Comparison of ENCODE assay signal across 12 mouse cellular contexts in genomic region chr10:8065746-8066145, GRCm38 (mm10).
DNase-seq lines count a peak whose midpoint lies in the region; ATAC-seq and TF ChIP-seq lines count a peak whose summit lies in the region.
"Had no signal": no experiment of that assay in that cellular context is flagged by ENCODE, and none has a peak within 500 bp of the region (broad histone marks: within the 10 kb centered on the region; RNA-seq: fewer than 3 reads in every experiment).

No protein-coding gene starts in this region.

- ATAC-seq in liver, embryonic 16.5 days (ENCODE audit: low read depth) = peak; percentile 67

- DNase-seq in kidney, adult 2 months = peak; percentile 20
- no peak for DNase-seq in kidney, adult 8-10 months
- DNase-seq in brain, adult 2 months (ENCODE audit: low read depth, low spot score) = peak; percentile 40
- DNase-seq in spleen, postnatal 4 days (ENCODE audit: low spot score in 2 of 2) = peak; percentile 39 to 60
- no peak for DNase-seq in urinary bladder, postnatal 25 days (ENCODE audit: low spot score)
- no peak for DNase-seq in adrenal gland, adult 2 months
- no peak for DNase-seq in retina, postnatal 1 day
- DNase-seq: cerebellum, adult 11-12 months; kidney, postnatal 10 days had no signal

- no peaks in the 10 kb centered on the region for H3K4me1 ChIP-seq in kidney, adult 2 months (ENCODE audit: control insufficient read depth, insufficient read depth, low read length)
- H3K4me1 ChIP-seq in liver, embryonic 16.5 days (ENCODE audit: control insufficient read depth, low read depth, low read length) = peaks cover 7% of the 10 kb centered on the region
- H3K4me1 ChIP-seq: midbrain, embryonic 12.5 days; stomach, embryonic 15.5 days had no signal

- TF ChIP-seq POLR2A in kidney, adult 2 months (IDR thresholded peaks at IDR 0.05; ENCODE audit: low read depth, low read length) = no peak

- H3K4me2 ChIP-seq in liver, embryonic 16.5 days (ENCODE audit: low read depth, low read length) = no peak overlapping the region
- H3K4me2 ChIP-seq: midbrain, embryonic 12.5 days; stomach, embryonic 15.5 days had no signal

- no peaks in the 10 kb centered on the region for H3K36me3 ChIP-seq in kidney, adult 2 months (ENCODE audit: control insufficient read depth, insufficient read depth, low read length)
- H3K36me3 ChIP-seq in liver, embryonic 16.5 days (ENCODE audit: control insufficient read depth, insufficient read depth) = no peaks in the 10 kb centered on the region
- H3K36me3 ChIP-seq: midbrain, embryonic 12.5 days; stomach, embryonic 15.5 days had no signal

- no peaks in the 10 kb centered on the region for H3K9me3 ChIP-seq in liver, embryonic 16.5 days (replicated peaks; ENCODE audit: control insufficient read depth, low read length)
- H3K9me3 ChIP-seq: midbrain, embryonic 12.5 days; stomach, embryonic 15.5 days had no signal

- no peak overlapping the region for H3K4me3 ChIP-seq in kidney, adult 2 months (ENCODE audit: insufficient read depth, low read depth, low read length)
- H3K4me3 ChIP-seq in liver, embryonic 16.5 days (ENCODE audit: low read depth, low read length) = no peak overlapping the region
- H3K4me3 ChIP-seq: midbrain, embryonic 12.5 days; stomach, embryonic 15.5 days had no signal

- H3K9ac ChIP-seq in liver, embryonic 16.5 days (ENCODE audit: low read depth, low read length) = no peak overlapping the region
- H3K9ac ChIP-seq: midbrain, embryonic 12.5 days; stomach, embryonic 15.5 days had no signal

- TF ChIP-seq CTCF in kidney, adult 2 months (conservative IDR thresholded peaks at IDR 0.05; ENCODE audit: insufficient read depth, insufficient read length, low read depth, low read length) = no peak

- no peaks in the 10 kb centered on the region for H3K27me3 ChIP-seq in kidney, adult 2 months (replicated peaks; ENCODE audit: control insufficient read depth, insufficient read depth, low read length)
- H3K27me3 ChIP-seq in liver, embryonic 16.5 days (ENCODE audit: control insufficient read depth, insufficient read depth, low read depth, low read length) = no peaks in the 10 kb centered on the region
- H3K27me3 ChIP-seq: midbrain, embryonic 12.5 days; stomach, embryonic 15.5 days had no signal

- 69% methylated on average over 8 of the region's 8 CpGs for WGBS in kidney, adult 2 months
- WGBS in liver, embryonic 16.5 days (ENCODE audit: insufficient replicate concordance) = 23% methylated on average over 8 of the region's 8 CpGs

- H3K27ac ChIP-seq in kidney, adult 2 months (ENCODE audit: insufficient read depth, low read depth, low read length) = no peak overlapping the region
- H3K27ac ChIP-seq in liver, embryonic 16.5 days (ENCODE audit: low read length) = peak overlapping the region; percentile 72
- H3K27ac ChIP-seq: midbrain, embryonic 12.5 days; stomach, embryonic 15.5 days had no signal

Comparison
In these comparisons a context has a peak if more than half of its experiments do, and no peak if none do; other contexts are left out.
1. DNase-seq: peak in kidney, adult 2 months (single experiment), brain, adult 2 months (single experiment) and spleen, postnatal 4 days (2 of 2); none in kidney, adult 8-10 months (0 of 2), urinary bladder, postnatal 25 days (single experiment), adrenal gland, adult 2 months (single experiment) and retina, postnatal 1 day (single experiment).